Mouse (Mus musculus): ENCODE results near the gene Ube2c.

DNA sequence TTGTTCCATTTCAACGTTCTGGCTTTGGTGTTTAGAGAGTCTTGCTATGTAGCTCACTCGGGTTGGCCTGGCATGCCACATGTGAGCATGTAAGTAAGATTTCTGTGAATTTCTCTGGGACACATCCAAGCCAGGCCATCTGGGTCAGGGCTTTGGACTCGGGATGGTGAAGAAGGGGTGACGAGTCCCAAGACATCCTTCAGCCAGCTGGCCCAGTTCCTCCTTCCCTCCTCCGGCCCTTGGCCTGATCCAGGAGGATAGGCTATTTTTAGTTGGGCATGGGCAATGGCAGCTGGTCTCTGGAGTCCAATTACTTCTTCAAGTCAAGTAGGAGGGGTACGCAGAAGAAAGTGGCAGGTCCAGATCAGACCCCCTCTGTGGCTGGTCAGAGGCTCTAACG, 9.1 kb downstream of the Ube2c start:
- no peak for TF ChIP-seq GATA1 (IDR thresholded peaks at IDR 0.05; ENCODE audit: borderline replicate concordance, low read length)
- TF ChIP-seq FLI1 (IDR thresholded peaks at IDR 0.05; ENCODE audit: low read length) = no peak
